Mouse (Mus musculus) retina, embryonic 14.5 days (tissue): Measurements from ENCODE around the gene Ipo4.

Experiments used
- DNase-seq: peaks from one replicate; pipeline ENCODE4 v3.0.0-alpha.2; 2015; ENCODE audit warnings: low spot score

Gene Ipo4

DNA sequence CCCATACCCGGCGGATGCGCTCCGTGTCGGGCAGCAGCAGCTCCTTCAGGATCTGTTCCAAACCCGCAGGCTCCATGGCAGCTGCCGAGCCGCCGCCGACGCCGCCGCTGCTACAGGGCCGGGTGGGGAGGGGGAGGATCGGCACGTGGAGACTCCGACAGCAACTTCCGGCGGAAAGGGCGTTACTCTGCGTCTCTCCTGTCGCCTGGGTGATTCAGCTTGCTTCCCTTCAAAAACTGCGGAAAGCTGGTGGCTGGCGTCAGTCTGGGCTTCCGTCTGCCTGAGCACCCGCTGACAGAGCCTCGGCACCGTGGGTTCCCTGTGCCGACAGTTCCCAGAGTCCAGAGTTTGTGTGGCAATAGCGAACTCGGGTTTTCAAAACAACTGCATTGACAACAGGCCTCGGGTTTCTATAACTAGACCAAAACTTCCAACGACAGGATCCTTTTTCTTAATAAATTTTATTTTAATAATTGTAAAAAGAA, at the start of gene Ipo4:
Ipo4 (minus strand) TSS at position 435 of the 485 bp plus-strand sequence.
- DNase-seq, result peak; percentile 91

DNA sequence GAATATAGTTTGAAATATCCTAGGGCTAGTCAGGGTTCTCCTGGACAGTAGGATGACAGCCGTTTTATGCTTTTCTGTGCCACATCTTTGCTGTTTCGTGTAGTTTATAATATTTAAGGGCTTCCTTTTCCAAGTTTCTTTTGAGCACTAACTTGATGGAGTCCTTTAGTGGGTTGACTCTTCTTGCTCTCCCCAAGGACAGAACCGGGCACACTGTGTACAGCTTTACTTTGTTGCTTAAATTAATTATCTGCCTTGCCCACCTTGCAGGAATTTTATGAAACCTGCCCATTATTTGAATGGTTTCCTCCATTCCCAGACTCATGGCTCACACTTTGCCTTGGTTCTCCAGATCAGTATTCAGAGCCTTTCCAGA, 46.3 kb upstream of the Ipo4 start:
- DNase-seq, result no peak

DNA sequence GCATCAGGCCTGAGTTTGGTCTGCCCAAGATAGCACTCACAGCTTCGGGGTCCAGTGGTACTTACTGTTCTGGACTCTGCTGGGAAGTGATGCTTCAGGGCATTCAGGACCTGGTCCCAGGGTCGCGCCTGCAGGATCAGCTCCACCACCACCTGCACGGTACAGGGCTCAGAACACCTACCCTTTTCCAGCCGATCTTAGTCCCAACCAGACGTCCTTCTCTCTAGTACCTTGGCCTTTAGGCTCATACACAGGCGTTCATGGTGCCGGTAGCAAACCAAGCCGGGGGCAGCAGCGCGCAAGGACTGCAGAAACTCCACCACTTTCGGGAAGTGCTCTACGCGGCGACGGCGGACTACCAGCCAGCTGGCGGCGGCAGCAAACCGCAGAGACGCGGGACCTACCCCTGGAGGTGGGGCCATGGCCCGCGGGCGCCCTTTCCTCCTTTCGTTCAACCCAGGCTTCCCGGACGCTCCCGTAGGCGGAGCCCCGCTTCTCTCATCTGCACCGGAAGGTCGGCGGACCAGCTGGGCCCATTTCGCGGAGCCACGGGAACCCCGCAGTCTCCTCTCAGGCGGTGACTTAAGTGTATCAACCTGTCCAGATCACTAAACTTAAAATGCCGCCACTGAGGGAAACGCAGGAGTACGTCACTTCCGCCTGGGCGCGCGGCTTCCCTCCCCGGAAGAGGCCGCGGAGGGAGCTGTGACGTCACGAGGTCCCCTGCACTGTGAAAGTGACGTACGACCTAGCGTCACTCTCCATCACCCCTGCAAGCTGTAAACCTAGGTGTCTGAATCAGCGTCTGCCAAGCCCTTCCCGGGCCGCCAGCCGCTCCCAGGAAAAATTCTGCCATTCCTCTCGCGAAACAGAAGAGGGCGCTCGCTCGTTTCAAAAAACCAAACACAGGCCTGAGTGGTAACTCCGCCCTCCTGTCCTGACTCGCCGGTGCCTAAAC, 45.7 kb upstream of the Ipo4 start, which contains the start of gene Tinf2:
Tinf2 (minus strand) TSS at position 661 of the 958 bp plus-strand sequence.
- DNase-seq, result peak; percentile 96

DNA sequence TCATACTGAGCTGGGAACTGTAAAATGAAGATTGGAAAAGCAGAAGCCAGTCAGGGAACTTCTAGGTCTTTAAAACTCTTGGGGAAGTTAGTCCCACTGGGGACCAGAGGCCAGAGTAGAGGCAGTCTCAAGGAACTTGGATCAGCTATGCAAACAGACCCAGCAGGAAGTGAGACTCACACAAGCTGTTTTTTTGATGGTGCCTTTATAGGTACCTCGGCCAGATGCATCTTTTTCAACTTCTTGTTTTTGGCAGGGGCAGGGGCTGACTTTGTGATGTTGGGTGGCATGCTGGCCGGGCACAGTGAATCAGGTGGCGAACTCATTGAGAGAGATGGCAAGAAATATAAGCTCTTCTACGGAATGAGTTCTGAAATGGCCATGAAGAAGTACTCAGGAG, 41.9 kb upstream of the Ipo4 start:
- no peak for DNase-seq

DNA sequence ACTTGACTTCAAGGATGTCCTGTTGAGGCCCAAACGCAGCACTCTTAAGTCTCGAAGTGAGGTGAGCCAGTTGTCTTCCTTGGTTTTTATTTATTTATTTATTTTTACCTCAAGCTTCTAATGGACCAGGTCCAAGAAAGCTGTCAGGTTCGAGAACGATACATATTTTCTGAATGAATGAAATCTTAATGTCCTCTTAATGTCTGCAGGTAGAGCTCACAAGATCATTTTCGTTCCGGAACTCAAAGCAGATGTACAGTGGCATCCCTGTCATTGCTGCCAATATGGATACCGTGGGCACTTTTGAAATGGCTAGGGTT, 36.9 kb upstream of the Ipo4 start:
- no peak for DNase-seq

DNA sequence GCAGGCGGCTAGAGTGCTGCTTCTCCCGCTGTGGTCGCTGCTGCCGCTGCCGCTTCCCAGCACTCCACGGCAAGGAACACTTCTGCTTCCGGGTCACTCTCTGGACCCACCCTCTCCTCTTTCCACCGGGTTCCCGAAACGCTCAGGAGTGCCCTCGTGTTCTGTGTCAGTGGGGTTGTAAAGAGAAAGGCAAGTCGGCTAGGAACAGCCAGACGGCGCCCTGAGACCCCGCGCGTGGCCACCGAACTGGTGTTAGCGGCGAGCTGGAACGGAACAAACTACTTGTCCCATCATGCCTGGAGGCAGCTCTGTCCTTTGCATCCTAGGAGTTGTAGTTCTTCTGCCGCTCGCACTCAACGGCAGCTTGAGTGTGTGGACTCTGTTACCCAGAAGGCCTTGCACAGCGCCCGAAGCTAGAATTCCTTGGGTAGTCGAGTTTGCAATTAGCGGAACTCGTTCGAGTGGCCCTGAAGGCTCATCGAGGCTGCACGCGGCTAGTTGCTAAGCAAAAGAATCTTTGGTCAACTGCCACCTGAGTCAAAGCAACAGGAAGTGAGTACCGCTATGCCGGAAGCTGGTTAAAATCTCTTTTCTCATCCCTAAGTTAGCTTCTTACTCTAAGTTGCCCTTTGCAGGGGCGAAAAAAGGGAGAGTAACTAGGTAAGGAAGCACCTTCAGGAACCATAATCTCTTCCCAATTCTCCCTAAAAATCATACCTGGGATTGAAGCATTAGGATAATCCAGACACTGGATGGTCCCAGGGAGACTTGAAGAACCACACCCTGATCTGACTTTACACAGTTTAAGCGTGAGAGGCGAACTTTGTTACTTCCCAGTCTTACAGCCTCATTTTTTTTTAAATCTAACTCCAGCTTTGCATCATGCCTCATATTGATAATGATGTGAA, 36.3 kb upstream of the Ipo4 start, which contains the start of the genes Gmpr2 and Nedd8:
Gmpr2 (plus strand) TSS at position 109 of the 908 bp plus-strand sequence.
Nedd8 (minus strand) TSS at position 292 of the 908 bp plus-strand sequence.
- peak; percentile 93 for DNase-seq

DNA sequence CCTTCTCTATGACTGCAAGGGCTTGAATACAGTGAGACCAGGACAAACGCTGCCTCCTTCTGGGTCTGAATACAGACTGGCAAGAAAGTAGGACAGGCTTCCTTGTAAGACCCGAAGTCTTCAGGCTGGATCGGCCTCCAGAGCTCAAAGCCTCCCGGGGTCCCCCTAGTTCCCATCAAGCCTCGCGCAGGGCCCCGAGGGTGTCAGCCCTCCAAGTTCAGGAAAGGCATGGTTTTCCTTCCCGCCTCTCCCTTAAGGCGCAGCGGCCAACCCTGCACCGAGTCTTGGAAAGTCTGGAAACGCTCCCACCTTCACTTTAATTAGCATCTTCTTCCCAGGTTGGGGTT, 35.7 kb upstream of the Ipo4 start:
- DNase-seq, result no peak

DNA sequence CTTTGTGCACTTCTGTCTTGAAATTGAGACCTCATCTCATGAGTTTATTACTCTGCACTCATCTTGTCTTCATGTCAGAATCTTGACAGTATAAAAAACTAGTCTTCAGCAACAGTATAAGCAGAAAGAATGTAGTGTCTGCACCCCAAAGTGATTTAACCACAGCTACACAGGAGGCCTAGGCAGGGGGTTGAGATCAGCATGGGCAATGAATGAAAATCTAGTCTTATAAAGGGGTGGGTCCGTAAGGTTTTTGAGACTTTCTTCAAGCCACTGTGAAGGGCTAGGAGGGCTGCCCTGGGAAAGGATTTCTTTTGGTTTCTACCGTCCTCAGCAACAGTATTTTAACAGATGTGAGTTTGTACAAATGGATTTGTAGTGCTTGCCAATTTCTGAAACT, 24.9 kb upstream of the Ipo4 start:
- no peak for DNase-seq

DNA sequence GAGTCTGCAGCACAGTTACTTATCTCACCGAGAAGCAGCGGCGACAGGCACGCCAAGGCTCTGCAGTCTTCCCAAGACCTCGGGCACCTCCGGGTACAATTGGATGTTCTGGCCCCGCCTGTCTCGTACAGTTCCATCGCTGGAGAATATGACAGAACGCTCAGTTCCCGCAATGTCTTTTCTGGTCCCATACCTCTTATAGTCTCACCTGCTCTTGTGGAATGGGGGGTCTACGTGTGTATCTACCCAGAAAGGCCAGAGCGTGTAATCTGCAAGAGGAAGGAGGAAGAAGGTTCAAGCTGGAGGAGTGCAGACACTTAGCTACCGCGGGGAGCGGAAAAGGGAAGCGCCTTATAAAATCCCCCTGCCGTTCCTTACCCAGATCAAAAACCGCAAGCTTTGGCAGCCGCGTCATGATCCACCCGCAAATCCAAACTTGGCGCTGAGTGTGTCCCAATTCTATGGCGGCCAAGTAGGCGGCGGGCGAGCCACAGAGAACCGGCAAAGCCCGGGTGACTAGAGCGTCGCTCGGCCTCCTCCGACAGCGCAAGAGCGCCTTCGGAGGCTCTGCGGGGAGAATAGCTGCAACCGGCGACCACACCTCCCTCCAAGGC, 24.3 kb upstream of the Ipo4 start, which contains the start of gene Mdp1:
Mdp1 (minus strand) TSS at position 549 of the 614 bp plus-strand sequence.
- peak; percentile 91 for DNase-seq

DNA sequence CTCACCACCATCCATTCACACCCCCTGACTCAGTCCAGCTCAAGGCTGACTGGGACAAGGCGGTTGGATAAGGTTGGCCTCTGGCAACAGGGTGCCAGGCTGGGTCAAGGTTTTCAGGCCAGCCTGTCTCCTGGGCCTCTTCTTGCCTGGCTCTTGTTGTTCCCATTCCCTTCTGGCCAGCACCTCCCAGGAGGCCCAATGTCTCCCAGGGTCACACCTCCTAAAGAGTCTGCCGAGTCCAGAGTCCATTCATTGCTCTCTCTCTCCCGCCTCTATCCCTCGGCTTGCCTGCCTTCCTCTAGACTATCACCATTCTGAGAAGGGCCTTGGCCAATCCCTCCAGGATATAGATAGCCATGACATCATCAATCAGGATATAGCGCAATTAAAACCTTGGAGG, 22.3 kb upstream of the Ipo4 start:
- DNase-seq, result no peak

DNA sequence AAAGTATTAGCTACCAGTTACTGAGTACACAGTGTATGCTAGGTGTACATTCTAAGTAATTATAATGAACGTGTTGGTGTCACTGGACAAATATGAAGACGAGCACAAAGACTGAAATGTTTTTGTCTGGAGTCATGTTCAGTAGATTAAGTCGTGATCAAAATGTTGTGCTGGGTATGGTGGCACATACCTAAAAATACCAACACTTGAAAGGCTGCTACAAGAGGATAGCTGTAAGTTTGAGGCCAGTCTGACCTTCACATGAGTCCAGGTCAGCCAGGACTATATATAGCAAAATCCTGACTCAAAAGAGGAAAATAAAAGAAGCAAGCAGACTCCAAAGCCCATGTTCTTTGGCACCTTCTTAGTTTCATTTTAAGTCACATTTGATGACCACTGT, 21.2 kb upstream of the Ipo4 start:
- no peak for DNase-seq

DNA sequence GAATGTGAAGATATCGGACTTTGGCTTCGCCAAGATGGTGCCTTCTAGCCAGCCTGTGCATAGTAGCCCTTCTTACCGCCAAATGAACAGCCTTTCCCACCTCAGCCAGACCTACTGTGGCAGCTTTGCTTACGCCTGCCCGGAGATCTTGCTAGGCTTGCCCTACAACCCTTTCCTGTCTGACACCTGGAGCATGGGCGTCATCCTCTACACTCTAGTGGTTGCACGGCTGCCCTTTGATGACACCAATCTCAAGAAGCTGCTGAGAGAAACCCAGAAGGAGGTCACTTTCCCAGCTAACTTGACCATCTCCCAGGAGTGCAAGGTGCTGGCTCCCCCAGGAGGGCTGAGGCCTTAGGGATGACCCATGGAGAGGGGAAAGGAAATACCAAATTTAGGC, 15.8 kb upstream of the Ipo4 start:
- DNase-seq, result no peak

DNA sequence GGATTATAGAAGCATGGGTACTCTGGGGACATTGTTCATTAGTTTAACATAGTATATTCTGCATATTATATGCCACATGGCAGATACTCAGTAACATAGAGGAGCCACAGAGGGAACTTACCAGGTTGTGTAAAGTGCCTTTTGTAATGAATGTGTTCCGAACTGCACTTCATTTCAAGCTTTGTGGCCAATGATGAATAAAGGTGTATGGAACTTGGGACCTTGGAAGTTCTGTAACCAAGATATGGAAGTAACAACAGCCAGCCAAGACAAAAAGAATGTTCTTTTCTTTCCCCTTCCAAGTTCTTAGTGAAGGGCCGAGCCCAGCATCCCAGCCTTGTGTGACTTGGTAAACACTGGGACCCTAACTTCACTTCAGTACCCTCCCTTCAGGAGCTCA, 14.1 kb upstream of the Ipo4 start, which contains the start of gene Tssk4:
Tssk4 (plus strand) TSS at position 301 of the 400 bp plus-strand sequence.
- DNase-seq, result no peak

DNA sequence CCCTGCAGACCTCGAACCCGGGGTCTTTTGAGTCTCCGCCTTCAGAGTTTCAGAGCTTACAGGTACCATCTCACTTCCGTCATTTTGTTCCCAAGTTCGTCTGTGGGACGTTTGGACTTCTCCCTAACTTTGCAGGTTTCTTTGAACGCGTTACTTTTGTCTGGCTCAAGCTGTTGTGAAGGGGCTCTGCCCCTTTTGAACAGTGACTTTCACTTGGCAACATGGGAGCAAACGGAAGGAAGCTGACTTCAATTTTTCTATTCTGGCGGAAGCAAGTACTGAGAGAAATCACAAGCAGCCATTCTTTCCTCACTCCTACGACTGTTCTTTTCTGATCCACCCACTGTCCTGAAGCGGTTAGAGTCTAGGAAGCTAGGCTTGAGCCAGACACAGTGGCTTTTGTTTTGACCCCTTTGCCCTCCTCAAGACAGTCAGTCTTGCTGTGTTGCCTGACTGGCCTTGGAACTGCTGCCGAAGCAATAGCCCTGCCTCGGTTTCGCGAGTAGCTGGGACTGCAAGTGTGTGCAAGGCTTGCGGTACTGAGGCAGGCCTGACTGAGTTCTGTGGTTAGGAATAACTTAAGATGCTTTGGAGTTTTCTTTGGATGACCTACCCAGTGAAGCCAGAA, 8.6 kb upstream of the Ipo4 start:
- DNase-seq, result no peak

DNA sequence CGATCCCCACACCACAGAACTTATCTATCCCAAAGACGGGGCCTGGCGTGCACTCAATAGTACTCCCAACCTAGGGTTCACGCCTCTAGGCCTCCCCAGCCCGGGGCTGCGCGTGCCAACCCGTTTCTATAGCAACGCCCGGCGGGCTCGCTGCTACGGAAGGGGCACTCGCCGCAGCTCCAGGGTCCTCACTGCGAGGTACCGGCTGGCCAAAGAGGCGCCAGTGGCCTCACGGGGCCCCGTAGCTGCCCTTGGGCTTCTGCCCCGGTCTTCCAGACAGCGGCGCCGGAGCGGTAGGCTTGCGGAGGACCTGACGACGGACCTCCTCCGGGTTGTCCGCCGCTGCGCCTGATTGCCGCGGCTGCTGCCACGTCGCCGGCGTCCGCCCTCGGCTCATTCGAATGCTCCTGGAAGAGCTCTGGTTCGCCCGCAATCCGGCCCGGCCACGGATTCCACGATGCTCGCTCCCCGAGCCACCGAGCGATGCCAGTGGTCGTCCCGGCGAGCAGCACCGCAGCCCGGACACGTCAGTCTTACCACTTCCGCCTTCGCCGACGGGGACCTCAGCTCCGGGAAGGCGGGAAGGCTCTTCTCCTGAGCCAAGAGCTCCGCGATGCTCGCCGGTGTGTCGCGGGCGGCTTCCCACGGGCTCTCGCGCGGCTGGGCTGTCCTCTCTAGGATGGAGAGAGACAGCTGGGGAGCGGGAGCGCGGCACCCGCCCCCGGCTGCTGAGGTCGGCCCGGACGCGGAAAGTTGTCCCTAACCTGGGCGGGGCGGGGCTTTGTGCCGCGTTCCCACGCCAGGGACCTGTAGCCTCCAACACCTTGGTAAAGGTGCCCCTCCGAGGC, 7.5 kb upstream of the Ipo4 start, which contains the start of gene Tm9sf1:
Tm9sf1 (minus strand) TSS at position 747 of the 848 bp plus-strand sequence.
- peak; percentile 79 for DNase-seq

DNA sequence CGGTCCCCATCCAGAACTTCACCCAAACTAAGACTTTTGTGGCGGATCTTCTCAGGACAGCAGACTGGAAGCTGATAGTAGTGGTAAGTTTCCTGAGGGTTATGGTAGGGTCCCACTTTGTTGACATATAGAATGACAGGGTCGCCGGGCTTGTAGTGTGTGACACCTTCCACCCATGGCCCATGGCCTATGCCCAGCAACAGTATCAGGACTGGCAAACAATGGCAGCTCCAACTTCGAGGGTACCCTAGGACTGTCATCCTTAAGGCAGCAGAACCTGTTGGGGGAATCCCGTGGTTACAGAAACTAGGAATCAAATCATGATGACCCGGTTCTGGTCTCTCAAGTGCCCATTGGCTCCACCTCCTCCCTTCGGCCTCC, 6.9 kb upstream of the Ipo4 start:
- no peak for DNase-seq

DNA sequence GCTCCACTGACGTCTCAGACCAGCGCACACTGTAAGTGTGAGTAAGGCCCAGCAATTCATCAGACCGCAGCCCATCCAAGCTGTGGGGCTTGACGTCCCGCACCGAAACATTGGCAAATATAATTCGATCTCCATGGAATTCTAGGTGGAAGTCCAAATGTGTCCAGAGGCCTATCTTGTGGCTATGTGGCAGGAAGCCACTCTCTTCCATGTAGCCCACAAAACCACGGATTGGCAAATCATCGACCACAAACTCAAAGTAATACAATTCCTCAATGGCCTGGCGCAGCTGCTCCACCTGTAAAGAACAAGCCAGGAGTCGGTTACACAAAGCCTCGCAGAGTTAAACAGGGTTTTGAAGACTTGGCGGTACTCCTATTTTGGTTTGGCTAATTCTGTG, 5.5 kb upstream of the Ipo4 start:
- no peak for DNase-seq

DNA sequence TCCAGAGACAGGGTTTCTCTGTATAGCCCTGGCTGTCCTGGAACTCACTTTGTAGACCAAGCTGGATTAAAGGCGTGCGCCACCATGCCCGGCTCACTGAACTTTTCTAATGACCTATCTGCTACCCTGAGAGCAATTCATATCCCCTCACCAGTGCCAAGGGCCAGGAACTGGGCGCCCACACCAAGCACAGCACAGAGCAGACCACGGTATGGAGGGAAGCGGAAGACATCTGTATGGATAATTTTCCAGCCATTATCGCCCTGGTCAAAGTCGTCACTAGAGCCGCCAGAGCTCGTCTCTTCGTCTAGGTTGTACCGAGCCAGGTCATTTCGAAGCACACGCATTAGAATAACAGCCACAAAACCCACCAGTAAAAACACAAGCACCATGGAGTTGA, 5.1 kb upstream of the Ipo4 start:
- DNase-seq, result no peak

DNA sequence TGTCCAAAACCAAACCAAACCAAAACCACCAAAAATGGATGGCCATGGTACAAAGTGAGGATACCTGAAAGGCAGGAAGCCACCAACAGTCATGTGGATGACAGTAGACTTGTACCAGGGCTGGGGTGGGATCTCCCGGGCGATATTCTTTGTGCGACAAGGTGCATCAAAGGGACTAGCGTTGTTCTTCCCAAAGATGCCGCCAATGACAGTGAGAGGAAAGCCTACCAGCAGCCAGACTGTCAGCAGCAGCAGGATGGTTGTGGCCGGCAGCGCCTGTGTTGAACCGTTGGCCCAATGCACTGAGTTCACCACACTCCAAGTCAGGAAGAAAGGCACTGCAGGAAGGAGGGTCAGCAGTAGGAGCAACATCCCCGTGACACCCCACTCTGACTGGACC, 2.0 kb upstream of the Ipo4 start, which contains the start of gene Gm49378:
Gm49378 (minus strand) TSS at position 101 of the 400 bp plus-strand sequence.
- no peak for DNase-seq

DNA sequence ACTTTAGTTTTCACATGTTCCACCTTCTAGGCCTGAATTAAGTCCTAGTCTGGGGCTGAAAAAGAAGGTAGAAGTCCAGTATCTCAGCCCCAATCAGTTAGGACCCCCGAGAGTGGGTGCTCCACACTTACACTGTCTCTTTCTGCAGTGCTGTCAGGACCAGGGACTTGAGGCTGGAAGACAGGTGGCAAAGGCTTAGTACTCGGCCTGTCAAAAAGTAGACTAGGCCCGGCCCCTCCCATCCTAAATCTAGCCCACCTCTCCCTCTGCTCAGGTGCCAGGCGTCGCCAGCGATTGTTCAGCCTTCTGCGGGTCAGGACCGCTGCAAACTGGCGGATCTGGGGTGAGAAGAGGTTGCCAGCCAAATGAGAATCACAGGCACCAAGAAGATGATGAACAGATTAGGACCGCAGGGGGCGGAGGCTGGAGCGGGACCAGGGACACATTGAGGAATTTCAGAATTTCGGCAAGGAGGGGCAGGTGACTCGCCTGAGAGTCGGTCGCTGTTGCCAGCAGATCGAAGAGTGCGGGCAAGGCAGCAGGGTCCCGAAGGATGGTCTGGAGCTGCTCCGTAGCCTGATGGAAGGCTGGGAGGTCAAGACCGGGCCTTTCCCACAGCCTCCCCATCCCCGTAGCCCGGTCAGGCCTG, 759 bp downstream of the Ipo4 start:
- no peak for DNase-seq
